14 mouse cellular contexts compared by ENCODE assay signal in the genomic region with DNA sequence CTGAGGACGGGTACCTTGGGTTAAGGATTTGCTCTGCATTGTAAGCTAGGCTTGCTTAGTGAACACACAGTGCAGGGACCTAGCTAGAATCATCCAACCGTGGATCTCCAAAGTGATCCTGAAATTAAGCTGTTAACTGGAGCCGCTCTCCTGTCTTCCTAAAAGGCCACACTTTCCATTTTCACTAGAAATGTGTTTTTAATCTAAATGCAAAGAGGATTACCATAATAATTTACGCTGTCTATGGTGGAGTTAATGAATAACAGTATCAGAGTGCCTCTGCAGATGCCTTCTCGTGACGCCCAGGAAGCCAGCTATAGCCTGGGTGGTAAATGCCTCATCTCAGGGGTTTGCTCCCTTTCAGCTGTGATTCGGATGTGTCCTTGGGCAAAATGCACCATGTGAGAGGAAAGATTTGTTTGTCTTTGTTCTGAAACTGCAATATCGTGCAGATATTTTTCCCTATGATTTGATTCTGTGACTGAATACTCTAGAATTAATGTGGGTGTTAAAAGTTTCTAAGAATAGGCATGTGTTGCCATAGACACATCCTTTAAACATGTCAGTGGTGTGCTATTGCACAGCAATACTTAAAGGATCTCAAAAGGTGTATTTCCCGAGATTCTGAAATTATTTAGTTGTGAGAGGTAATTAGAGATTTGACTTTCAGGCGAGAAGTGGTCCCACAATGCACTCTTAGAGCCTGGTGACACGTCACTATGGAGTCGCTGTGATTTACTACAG.
DNase-seq lines count a peak whose midpoint lies in the region; ATAC-seq and TF ChIP-seq lines count a peak whose summit lies in the region.
"Had no signal": no experiment of that assay in that cellular context is flagged by ENCODE, and none has a peak within 500 bp of the region (broad histone marks: within the 10 kb centered on the region; RNA-seq: fewer than 3 reads in every experiment).

No protein-coding gene starts in this region.

- 0 out of 2 replicates have a peak overlapping the region, but pooled peaks have one; percentile 9 for H3K4me2 ChIP-seq in neural tube, embryonic 15.5 days
- H3K4me2 ChIP-seq: heart, embryonic 13.5 days; limb, embryonic 12.5 days had no signal

- TF ChIP-seq POLR2A in thymus, adult 2 months (IDR thresholded peaks at IDR 0.05; ENCODE audit: control insufficient read depth, extremely low read depth, insufficient read depth, low read length, poor library complexity), result no peak

- no peak for TF ChIP-seq CTCF in thymus, adult 2 months (IDR thresholded peaks at IDR 0.05; ENCODE audit: borderline replicate concordance, control insufficient read depth, extremely low read depth, insufficient read depth, low read length, poor library complexity)

- H3K4me3 ChIP-seq in neural tube, embryonic 15.5 days (replicated peaks), result no peak overlapping the region
- no peak overlapping the region for H3K4me3 ChIP-seq in thymus, adult 2 months (ENCODE audit: control insufficient read depth, insufficient read depth, low read length)
- H3K4me3 ChIP-seq: embryonic facial prominence, embryonic 10.5 days; heart, embryonic 13.5 days; limb, embryonic 12.5 days had no signal

- H3K36me3 ChIP-seq in neural tube, embryonic 15.5 days, result no peaks in the 10 kb centered on the region
- no peaks in the 10 kb centered on the region for H3K36me3 ChIP-seq in thymus, adult 2 months (ENCODE audit: control insufficient read depth, insufficient read depth, low read length)
- H3K36me3 ChIP-seq: embryonic facial prominence, embryonic 10.5 days; heart, embryonic 13.5 days; limb, embryonic 12.5 days had no signal

- 36% methylated on average over 12 of the region's 12 CpGs for WGBS in neural tube, embryonic 15.5 days
- WGBS in thymus, adult 2 months, result 83% methylated on average over 12 of the region's 12 CpGs

- no peak overlapping the region for H3K9ac ChIP-seq in neural tube, embryonic 15.5 days (replicated peaks)
- H3K9ac ChIP-seq: heart, embryonic 13.5 days; limb, embryonic 12.5 days had no signal

- H3K27me3 ChIP-seq in neural tube, embryonic 15.5 days (replicated peaks), result no peaks in the 10 kb centered on the region
- H3K27me3 ChIP-seq in thymus, adult 2 months (ENCODE audit: control insufficient read depth, insufficient read depth, low read length), result no peaks in the 10 kb centered on the region
- H3K27me3 ChIP-seq: heart, embryonic 13.5 days; limb, embryonic 12.5 days had no signal

- H3K9me3 ChIP-seq in neural tube, embryonic 15.5 days (replicated peaks), result no peaks in the 10 kb centered on the region
- H3K9me3 ChIP-seq: embryonic facial prominence, embryonic 10.5 days; heart, embryonic 13.5 days; limb, embryonic 12.5 days had no signal

- H3K27ac ChIP-seq in neural tube, embryonic 15.5 days (replicated peaks), result no peak overlapping the region
- no peak overlapping the region for H3K27ac ChIP-seq in thymus, adult 2 months (ENCODE audit: control insufficient read depth, insufficient read depth, low read length)
- H3K27ac ChIP-seq: embryonic facial prominence, embryonic 10.5 days; heart, embryonic 13.5 days; limb, embryonic 12.5 days had no signal

- DNase-seq in frontal cortex, postnatal 10 days (ENCODE audit: low spot score in 2 of 2), result no peak
- DNase-seq in right cerebral cortex, adult 18-20 months, result peak; percentile 9
- no peak for DNase-seq in right cerebral cortex, postnatal 4 days
- DNase-seq in layer of hippocampus, postnatal 10 days (ENCODE audit: low spot score in 2 of 2), result peak; percentile 6 to 25
- no peak for DNase-seq in Muller cell, postnatal 12 days (ENCODE audit: inconsistent ontology term)
- no peak for DNase-seq in thymus, adult 2 months
- DNase-seq: adrenal gland, adult 2 months; cerebellum, postnatal 14 days; kidney, adult 8-10 months had no signal

- ATAC-seq in frontal cortex, adult (ENCODE audit: low TSS enrichment), result peak; percentile 62
- ATAC-seq in neural tube, embryonic 15.5 days (ENCODE audit: low FRiP score), result no peak

- H3K4me1 ChIP-seq in neural tube, embryonic 15.5 days, result 0 out of 2 replicates have a peak, but pooled peaks cover 7% of the 10 kb centered on the region
- H3K4me1 ChIP-seq in thymus, adult 2 months (replicated peaks; ENCODE audit: control insufficient read depth, insufficient read depth, low read length), result no peaks in the 10 kb centered on the region
- H3K4me1 ChIP-seq: embryonic facial prominence, embryonic 10.5 days; heart, embryonic 13.5 days; limb, embryonic 12.5 days had no signal

Comparison
In these comparisons a context has a peak if more than half of its experiments do, and no peak if none do; other contexts are left out.
1. DNase-seq: peak in right cerebral cortex, adult 18-20 months (single experiment) and layer of hippocampus, postnatal 10 days (2 of 2); none in frontal cortex, postnatal 10 days (0 of 2), right cerebral cortex, postnatal 4 days (single experiment), Muller cell, postnatal 12 days (single experiment) and thymus, adult 2 months (single experiment).